Mouse (Mus musculus): Measurements from ENCODE around the gene Plcb1.

GRCm38 (mm10) chr2:135439034-135439433 lies 653.2 kb downstream of the Plcb1 start:
- TF ChIP-seq CTCF (IDR thresholded peaks at IDR 0.05) = no peak
- no peak for TF ChIP-seq POLR2A (IDR thresholded peaks at IDR 0.05; ENCODE audit: insufficient read depth, low read depth, low read length)
